Mouse (Mus musculus) frontal cortex, postnatal 14 days (tissue): ENCODE results near the gene Lcmt2.
"Not testable (repeated sequence)": the region's sequence is repeated elsewhere in the genome, so short reads cannot be mapped to it uniquely, and the experiment has no call there.

Experiments
- DNase-seq, 2 experiments: peaks; one replicate each; pipeline ENCODE4 v3.0.0; 2022; ENCODE audit warnings: low spot score in 2 of 2

Lcmt2 gene

DNA sequence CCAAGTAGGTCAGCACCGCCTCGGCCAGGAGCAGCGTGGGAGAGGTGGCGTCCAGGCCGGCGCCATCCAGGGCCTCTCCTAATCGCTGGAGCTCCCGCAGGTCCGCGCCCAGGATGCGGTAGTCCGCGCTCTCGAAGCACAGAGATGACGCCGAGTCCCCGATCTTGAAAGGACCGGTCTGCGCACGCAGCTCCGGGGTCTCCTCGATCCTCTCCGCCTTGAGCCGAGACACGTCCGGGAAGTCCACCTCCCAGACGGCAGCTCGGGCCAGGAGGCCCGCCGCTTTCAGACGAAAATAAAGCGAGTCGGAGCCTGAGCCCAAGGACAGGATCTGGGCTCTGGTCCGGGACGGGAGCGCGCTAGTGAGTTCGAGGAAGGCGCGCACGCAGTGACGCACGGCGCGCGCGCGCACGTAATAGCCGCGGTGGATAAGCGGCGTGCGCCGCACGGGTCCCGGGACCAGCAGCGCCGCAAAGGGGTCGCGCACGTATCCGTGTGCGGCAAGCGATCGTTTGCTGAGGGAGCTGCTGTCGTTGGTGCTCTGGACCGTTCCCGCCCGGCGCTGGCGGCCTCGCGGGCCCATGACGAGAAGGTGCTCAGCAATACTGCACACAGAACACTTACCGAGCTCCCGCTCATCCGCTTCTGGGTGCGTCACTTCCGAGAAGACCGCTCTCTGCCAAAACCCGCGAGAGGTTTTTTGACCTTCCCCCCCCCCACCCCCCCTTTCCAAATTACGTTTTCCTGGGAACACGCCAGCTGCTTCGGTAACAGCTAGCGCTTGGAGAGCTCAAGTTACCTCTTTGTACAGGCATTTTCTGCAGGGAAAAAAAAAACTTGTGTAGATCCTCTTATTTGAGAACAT, at the start of gene Lcmt2, which contains the start of gene Adal:
TSS of gene Lcmt2 (minus strand) at position 636 of the 865 bp plus-strand sequence.
TSS of gene Adal (plus strand) at position 411 of the 865 bp plus-strand sequence.
- DNase-seq: peak; percentile 85 to 90

DNA sequence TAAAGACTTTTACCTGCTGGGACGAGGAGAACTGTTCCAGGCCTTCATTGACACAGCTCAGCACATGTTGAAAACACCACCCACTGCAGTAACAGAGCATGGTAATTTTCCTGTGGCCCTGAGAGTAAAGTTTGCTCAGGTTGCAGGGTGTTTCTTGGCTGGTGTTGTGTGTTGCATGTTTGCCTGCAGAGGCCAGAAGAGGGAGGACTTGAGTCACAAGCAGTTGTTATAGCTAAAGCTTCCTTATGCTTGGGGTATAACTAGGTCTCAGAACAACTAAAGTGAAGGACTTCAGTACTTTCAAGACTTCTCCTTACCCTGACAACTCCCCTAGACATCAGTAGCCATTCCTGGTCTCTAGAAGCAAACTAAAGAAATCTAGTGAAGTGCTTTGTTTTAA, 48.1 kb upstream of the Lcmt2 start:
- DNase-seq: no peak

GRCm38 (mm10) chr2:121184142-121184541, 43.7 kb upstream of the Lcmt2 start:
- DNase-seq: no peak

DNA sequence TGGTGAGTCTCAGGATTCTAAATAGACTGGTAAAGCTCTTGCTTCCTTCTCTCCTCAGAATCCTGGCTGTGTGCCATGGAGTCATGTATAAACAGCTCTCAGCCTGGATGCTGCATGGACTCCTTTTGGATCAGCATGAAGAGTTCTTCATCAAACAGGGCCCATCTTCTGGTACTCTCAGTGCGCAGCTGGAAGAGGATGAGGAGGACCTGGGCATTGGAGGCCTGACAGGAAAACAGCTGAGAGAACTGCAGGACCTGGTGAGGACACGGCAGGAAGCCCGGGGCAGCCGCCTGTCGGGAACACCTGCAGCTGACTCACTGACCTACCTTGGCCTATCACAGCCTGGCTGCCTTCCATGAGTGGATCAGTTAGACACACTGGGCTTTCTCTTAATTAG, 43.0 kb upstream of the Lcmt2 start:
- no peak for DNase-seq

DNA sequence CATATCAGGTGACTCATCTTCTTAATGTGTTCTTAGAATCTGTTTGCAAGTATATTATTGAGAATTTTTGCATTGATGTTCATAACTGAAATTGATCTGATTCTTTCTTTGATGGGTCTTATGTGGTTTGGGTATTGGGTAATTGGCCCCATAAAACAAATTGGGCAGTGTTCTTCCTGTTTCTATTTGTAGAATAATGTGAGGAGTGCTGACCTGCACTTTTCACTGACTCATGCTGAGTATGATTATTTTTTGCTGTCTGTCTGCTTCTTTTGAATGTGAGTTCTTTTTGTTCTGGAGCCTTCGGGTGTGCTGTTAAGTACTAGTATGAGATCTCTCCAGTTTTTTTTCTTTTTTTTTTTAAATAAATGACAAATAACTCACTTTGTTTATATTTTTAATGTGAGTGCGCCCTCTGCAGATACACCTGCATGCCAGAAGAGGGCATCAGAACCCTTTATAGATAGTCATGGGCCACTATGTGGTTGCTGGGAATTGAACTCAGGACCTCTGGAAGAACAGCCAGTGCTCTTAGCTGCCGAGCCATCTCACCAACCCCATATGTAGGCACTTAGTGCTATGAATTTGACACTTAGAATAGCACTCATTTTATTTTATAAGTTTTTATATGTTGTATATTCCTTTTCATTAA, 38.5 kb upstream of the Lcmt2 start:
- DNase-seq: no peak

GRCm38 (mm10) chr2:121170980-121171742, 30.7 kb upstream of the Lcmt2 start, which contains the start of gene Zscan29:
TSS of gene Zscan29 (minus strand) at chr2:121171125.
- DNase-seq: peak; percentile 68 to 77

DNA sequence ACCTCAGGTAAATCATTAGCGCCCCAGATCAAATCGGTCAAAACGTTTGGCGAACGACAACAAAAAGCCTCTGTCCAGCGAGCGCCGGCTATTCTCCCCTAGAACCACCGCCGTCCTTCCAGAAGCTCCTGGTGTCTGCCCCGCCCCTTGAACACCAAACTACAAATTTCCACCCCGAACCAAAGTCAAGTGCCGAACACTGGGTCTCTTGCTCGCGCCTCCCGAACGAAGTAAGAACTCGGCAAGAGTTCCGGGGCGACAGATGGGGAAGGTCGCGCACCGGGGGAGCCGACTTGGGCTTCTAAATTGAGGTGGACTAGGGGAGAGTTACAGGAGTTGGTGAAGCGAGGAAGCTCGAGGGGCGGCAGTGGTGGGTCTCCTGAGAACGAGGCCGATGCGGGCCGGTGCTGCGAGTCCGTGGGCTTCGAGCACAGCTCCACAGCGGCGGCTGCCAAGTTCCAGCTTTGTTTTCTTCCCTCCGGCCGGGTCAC, 30.1 kb upstream of the Lcmt2 start, which contains the start of gene Tubgcp4:
TSS of gene Tubgcp4 (plus strand) at position 174 of the 491 bp plus-strand sequence.
- DNase-seq: no peak

- no peak for DNase-seq
Observed at GRCm38 (mm10) chr2:121169902-121170301, 29.4 kb upstream of the Lcmt2 start.

DNA sequence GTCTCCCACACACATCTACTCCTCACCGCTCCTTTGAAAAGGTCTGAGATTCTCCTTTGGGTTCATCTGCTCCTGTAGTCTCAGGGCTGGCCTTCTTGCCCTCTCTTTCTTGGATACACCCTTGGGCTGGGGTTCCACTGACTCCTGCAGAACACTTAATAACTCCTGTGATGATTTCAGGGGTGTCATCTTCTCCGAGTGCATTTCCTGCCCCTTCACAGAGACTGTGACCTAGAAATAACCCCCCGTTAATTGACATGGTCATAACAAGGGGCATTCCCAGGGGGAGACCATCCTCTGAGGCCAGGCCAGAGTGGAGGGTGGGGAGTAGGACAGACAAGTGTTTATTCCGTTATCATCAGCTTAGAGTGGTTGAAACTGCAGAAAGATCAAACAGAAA, 28.7 kb upstream of the Lcmt2 start:
- no peak for DNase-seq

DNA sequence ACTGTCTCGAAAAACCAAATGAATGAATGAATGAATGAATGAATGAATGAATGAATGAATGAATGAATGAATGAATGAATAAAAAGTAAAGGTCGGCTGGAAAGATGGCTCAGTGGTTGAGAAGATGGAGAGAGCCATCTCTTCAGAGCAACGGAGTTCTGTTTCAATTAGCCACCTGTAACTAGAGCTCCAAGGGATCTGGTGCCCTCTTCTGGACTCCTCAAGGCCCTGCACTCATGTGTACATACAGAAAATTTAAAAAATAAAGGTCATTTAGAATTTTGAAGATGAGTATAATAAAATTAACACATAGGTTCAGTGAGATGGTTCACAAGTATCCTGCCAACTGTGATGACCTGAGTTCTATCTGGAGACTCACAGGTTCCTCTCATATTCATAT, 12.6 kb upstream of the Lcmt2 start:
- DNase-seq: no peak

GRCm38 (mm10) chr2:121149679-121150078, 9.2 kb upstream of the Lcmt2 start:
- no peak for DNase-seq

DNA sequence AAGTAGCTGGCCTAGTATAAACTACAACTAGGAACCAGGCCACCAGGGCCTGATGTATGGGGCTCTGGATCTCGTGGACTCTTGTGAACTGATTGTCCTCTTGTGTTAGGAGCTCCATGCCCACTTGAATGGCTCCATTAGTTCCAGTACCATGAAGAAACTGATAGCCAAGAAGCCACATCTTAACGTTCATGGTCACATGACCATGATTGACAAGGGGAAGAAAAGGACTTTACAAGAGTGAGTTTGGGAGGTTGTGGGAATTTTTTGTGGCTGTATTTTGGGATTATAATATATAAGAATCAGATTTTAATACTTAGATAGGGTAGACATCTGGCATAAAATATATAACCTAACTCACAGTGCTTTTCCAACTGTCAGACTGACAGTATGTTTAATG, 2.0 kb upstream of the Lcmt2 start:
- no peak for DNase-seq

DNA sequence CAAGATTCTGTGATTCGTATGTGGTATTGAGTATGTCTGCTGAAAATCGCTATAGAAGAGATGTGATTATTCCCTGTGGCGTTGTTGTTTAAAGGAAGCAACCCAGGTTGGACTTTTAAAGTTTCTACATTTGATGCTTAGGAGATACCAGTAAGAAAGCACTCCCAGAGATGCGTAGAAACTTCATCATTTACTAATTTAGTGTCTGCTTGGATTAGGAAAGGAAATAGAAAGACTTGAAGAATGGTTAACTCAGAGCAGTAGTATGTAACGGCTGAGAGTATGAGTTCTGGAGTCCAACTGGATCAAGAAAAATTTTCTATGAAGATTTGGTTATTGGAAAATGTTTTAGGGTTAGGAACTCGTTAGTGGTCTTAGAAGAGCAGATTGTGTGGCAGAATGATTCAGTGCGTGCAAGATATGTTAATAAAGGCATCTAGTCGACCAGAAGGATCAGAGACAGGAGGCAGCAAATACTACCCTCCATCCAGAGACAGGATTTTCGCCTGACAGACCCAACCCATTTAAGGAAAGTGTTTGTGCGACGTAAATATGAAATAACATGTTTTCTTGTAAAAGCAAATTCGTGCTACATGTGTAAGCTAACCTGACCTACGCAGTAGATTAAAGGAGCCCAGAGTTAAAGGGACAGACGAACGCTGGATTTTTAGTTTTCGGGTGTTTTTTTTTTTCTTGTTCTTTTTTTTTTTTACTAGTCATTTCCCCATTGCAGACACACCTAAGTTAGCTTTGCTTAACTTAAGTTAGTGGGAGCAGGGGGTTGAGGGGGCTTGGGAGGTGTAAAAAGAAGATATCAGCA, 973 bp upstream of the Lcmt2 start:
- no peak for DNase-seq

DNA sequence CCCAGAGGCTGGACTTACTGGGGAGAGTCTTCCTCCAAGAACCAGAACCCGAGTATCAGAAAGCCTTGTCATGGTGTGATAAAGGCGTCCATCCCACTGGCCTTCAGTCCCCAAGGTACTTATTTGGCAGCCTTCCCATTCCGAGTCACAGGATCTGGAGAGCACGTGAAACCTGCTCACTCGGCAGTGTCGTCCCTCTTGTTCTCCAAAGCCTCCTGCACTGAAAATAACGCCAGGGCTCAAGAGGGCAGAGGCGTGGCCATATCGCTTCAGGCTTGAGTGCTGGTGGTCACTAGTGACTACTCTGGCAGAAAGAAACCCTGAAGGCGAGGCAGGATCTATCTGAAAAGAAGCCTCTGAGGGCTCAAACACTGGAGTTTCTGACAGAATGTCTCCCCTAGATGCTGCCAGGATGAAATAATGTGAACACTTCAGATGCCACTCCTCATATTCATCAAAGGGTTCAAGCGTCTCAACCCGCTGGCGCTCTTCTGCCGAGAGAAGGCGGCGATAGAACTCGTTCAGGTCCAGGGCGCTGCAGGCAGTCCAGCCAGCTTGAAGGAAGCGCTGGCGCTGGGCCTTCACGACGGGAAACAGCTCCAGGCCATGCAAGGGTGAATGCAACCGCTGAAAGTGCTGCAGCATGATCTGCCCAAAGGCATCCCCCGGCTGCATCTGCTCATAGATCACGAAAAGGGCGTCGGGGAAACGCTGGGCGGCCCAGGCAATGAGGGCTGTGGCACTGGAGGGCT, 1.0 kb downstream of the Lcmt2 start:
- peak; percentile 4 to 11 for DNase-seq

- DNase-seq: no peak
Observed at GRCm38 (mm10) chr2:121137371-121137770, 3.1 kb downstream of the Lcmt2 start.

GRCm38 (mm10) chr2:121132822-121133221, 7.6 kb downstream of the Lcmt2 start:
- DNase-seq: no peak

DNA sequence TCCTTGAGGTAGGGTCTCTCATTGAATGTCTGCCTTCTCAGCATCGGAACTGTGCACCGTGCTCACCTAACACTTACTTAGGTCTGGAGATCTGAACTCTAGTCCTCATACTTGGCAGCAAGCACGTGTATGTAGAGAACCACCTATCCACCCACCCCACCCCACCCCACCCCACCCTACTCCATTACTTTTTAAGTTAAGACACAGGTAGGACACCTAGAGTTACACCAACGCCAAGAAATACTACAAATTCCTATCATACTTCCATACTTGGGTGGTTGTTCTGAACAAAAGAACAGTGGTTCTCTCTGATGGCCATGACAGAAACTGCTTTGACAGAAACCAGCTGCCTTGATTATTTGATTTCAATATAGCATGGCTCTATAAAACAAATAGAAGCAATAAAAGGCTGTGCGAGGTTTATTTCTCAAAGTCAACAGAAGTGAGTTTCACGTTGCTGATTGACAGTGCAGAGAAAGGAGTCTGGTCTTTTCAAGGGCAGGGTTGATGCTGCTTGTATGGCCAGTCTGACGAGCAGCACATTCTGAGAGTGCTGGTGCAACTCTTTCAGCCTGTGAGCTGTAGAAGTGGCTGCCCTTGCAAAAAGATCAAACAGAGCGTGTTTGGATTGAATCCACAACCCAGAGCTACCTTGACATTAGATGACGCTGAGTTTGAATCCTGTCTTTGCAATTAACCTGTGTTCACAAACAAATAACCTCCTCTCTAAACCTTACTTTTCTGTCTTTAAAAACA, 11.4 kb downstream of the Lcmt2 start:
- no peak for DNase-seq

GRCm38 (mm10) chr2:121127536-121127935, 12.9 kb downstream of the Lcmt2 start:
- no peak for DNase-seq

DNA sequence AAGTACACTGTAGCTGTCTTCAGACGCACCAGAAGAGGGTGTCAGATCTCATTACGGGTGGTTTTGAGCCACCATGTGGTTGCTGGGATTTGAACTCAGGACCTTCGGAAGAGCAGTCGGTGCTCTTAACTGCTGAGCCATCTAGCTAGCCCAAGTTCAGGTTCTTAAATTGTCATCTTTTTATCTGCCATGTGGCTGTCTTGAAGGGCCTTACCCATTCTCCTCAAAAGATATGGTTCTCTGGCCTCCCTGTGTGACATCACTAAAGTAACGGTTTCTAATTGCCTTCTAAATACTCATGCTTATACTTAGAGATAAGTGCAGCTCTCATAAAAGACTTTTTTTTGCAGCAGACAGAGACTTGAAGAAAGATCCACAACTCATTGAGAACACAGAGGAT, 14.2 kb downstream of the Lcmt2 start:
- DNase-seq: not testable (repeated sequence)

GRCm38 (mm10) chr2:121119260-121119659, 21.2 kb downstream of the Lcmt2 start:
- no peak for DNase-seq
